Mouse (Mus musculus) cerebellum, adult 18-20 months (tissue): ENCODE results near the gene Txndc2.
A peak's percentile ranks its signal among the peaks of the same experiment; 100 is the strongest.
"Not testable (repeated sequence)": the region's sequence is repeated elsewhere in the genome, so short reads cannot be mapped to it uniquely, and the experiment has no call there.

Experiments used
- DNase-seq, 2 experiments: peaks; one replicate each; pipeline ENCODE4 v3.0.0; 2021

Txndc2 gene

DNA sequence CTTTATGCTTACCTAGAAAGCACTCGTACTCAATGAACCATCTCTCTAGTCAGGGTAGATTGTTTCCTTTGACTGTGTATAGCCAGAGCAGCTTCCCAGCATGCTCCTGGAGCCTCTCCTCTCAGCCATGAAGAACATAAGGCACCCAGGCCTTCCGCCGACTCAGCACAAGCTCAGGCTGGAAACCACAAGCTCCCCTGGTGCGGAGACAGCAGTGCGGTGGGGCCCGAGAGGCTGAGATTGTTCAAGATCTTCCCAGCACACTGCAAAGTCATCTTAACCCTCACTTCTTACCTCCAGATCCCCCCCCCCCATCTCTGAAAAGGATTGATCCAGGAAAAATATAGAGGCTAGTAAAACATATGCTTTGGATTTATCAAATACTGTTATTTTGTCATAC is 8.6 kb upstream of the Txndc2 start:
- no peak for DNase-seq

GRCm38 (mm10) chr17:65649175-65649493 is 7.2 kb upstream of the Txndc2 start:
- DNase-seq, result no peak

DNA sequence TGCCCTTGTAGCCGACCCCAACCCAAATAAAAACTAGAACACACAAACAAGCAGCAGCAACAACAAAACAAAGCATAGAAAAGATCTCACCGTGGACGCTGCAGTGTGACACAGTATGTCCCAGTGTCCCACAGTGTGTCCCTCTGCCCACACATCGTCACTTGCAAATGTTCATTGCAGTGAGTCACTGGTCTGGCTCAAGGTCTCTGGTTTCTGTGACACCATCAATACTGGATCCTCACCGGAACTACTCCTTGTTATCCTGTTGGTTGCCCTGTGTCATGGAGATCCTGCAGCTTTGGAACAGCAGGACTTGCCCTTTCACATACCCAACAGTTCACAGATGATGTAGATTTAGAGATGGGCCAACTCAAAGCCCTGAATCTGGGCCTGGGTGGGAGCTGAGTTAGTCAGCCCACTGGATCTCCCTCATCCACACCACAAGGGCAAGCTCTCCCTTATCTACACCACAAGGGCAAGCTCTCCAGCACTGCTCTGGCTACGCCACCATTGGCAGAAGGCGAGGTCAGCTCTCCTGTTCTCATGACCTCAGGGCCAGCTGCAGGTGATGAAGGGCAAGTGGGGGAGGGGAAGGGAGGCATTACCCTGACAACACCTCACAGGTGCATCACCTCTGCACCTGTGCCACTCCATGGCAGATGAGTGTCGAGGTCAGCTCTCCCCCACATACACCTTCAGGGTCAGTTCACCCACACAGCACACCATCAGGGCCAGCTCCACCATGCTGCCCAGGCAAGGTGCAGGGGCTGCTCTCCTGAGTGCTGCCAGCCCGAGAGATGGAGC is 6.6 kb upstream of the Txndc2 start:
- DNase-seq, result no peak

GRCm38 (mm10) chr17:65647961-65648360 is 6.0 kb upstream of the Txndc2 start:
- DNase-seq, result no peak

DNA sequence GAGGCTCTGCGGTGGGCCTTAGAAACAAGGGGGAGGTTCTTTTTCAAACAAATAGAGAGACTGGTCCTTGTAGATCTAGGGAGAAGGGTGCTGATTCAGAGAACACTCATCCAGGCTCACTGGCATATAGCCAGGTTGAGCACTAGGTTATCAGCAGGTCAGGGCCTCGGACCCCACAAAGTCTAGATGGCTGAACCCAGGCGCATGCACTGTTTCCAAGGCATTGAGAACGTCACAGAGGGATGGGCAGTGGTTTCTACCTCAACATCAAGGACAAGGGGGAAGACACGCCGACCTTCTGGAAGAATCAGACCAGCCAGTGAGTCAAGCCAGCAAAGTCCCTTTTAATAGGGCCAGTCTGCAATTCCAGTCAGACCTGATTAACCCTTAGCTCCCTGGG is 5.3 kb upstream of the Txndc2 start:
- no peak for DNase-seq

DNA sequence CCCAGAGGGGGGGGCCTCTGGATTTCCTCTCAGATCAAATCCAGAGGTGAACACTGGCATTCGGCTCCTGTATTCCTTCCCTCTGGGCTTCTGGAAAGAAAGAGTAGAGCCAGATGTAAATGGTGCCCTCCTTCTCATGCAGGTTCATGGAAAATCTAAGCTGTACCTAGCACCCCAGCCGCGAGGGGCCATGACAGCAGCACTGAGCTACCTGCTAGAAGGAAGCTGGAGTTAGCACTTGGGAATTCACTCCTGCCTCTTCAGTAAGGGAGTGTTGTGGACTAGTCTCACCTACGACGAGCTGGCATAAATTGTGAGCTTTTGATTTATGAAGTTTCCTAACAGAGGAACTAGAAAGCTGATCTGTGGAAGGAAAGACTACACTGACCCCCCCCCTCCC is 1.6 kb upstream of the Txndc2 start:
- no peak for DNase-seq

GRCm38 (mm10) chr17:65643051-65643521 is 1.1 kb upstream of the Txndc2 start:
- DNase-seq, result peak; percentile 23 to 26

DNA sequence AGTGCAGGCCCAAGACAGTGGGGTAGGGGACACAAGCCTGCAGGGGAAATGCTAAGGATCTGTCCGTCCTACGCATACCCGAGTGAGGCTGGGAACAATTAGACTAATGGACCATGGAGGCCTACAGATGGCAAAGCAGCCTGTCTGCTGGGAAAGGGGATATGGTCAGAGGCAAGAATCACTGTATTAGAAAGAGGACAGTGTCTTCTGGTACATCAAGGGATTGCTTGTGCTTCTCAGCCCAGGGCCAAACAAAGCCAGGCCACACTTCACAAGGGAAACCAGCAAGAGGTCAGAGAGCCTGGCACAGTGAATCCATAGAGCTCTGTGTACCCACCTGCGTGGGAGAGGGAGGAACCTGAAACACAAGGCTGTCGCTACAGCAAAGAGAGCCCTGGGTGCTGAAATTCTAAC is 617 bp upstream of the Txndc2 start:
- DNase-seq, result peak; percentile 14 to 23

GRCm38 (mm10) chr17:65639144-65639543 is 2.8 kb downstream of the Txndc2 start:
- DNase-seq, result no peak

DNA sequence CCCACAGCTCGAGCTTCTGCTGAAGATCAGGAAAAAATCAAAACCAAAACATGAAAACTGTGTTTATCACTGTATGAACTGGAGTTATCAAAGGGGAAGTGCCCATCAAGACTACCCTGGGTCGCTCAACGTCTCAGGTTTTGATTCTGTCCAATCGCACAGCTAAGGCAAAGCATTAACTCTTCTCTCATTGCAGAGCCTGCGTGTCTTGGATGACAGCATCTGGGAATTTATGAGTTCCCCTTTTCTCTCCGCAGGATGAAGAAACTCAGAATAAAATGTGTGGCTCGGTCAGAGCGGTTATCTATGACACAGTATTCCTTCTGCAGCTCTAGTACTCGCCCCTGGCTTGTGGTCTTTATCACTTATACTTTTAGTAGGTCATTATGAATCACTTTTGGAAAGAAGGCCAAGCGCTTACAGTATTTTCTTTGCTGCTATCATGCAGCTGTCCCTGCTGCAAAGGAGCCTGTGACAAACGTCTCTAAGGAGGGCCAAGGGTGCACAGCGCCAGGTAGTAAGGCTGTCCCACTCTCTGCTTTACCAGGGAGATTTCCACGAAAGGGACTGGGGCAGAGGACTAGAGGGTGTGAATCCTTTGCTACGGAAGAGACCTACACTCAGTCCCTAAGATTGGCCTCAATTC is 6.1 kb downstream of the Txndc2 start:
- DNase-seq, result no peak

DNA sequence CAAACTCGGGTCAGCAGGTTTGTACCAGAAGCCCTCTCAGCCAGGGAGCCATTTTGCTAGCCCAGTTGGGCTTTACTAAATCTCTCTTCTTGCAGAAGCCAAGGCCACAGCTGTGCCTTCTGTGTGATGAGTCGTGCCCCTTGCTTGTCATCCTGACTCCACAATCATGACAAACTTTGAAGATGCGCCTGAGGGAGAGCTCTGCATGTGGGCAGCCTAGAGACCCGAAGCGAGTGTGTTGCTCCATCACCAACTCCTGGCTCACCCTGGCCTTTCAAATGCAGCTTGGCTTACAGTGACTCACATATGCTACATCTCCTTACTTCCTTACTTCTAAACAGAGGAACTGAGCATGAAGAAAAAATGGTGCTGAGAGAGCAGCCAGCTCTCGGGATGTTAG is 12.0 kb downstream of the Txndc2 start:
- no peak for DNase-seq

- not testable (repeated sequence) for DNase-seq
These were observed 13.0 kb downstream of the Txndc2 start for GRCm38 (mm10) chr17:65628823-65629532.

- no peak for DNase-seq
These were observed 15.7 kb downstream of the Txndc2 start for GRCm38 (mm10) chr17:65626301-65626700.

- DNase-seq, result no peak
These were observed 16.4 kb downstream of the Txndc2 start for GRCm38 (mm10) chr17:65625563-65625962.

GRCm38 (mm10) chr17:65623130-65623529 is 18.8 kb downstream of the Txndc2 start:
- DNase-seq, result no peak

- no peak for DNase-seq
These were observed 23.5 kb downstream of the Txndc2 start for GRCm38 (mm10) chr17:65618431-65618830.

DNA sequence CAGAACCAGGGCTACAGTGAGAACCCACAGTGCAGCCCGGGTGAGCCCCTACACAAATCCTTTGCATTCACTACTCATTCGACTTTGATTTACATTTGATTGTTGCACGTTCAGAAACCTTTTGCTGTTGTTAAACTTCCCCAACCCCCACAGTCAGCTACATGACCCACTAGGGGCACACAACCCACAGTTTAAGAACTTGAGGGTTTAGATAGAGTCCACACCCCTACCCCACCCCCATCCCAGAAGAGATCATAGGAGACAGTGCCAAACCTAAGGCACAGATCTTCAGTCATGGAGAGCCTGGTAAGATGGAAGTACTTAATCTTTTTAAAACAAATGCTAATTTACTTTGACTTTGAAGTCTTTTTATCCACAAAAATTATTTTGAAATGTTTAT is 26.3 kb downstream of the Txndc2 start:
- no peak for DNase-seq

DNA sequence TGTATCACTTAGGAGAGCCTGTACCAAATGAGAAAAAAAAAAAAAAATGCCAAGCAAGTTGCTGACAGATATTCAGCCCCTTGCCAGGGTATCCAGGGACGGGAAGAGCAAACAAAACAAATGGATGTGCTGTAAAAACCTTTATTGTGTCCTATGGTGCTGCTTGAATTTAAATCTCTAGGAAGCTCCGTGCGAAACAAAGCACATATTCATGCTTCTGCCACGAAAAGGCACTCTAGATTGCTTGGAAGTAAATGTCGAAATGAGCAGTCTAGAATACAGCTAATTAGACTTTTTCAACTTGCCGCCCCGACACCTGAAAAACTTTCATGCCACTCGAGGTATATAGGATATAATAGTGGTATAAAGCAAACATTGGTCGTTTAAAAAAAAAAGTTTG is 27.5 kb downstream of the Txndc2 start:
- no peak for DNase-seq

DNA sequence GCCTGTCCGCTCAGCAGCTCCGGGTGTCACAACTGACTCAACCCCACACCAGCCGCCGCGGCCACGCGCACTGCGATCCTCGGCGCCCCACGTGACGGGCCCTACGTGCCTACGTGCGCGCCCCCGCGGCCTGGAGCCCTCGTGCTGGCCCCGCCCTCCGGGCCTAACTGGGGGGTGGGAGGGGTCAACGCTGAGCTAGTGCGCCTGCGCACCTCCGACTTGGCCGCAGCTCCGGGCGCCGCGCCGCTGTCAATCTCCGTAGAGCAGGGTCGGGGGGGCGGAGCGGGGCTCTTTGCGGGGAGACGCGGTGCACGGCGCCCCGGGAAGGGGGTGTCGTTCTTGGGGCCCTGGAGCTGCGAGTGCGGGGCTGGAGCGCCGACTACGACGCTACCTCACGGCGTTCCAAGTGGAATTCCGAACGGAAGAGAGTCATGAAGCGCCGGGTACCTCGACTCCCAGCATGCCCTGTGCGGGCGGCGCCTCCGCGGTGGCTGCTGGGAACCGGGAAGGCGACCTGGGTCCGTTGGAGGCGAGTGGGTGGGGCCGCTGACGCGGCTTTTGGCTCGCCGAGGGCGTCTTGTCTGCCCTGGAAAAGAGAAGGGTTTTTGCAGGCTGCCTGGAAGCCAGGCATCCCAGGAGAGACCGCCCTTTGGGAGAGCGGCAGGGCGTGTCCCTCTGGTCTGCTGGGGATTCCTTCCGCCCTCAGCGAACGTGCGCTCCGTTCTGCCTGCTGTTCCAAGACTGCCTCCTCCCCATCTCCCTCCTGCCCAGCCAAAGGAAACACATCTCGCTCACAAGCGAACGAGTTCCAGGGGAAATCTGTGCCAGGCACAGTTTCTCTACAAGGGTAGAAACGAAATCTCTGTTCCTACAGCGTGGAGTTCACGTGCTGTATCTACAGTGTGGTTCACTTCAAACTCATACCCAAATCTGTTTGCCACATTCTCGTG is 28.2 kb downstream of the Txndc2 start, which contains the start of gene Vapa:
Gene Vapa, minus strand, starts transcription at position 93 of the 950 bp plus-strand sequence.
- peak; percentile 97 to 99 for DNase-seq

- DNase-seq, result no peak
These were observed 28.9 kb downstream of the Txndc2 start for GRCm38 (mm10) chr17:65613142-65613462.

GRCm38 (mm10) chr17:65612391-65613141 is 29.4 kb downstream of the Txndc2 start:
- DNase-seq, result peak; percentile 51 to 65

DNA sequence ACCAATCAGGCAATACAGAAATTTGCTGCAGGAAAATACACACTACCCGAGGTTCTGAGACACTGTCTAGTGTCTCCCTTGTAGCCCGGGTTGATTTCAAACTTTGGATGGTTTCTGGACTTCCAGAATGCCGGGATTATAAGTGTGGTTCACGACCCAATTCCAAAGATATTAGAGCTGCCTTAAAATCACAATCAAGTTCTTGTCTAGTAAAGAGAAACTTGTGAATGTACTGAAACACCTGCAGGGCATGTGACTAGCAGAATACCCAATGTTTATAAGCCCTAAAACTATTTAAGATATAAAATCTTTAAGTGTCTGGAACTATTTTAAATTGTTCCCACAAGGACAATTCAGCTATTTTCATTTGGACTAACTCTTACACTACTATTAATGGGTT is 30.2 kb downstream of the Txndc2 start:
- DNase-seq, result no peak
